Mouse (Mus musculus) small intestine, adult 2 months (tissue): ENCODE data around the gene Ttpal.

Experiments used
- CTCF ChIP-seq: fragments of 200-500 bp; IDR thresholded peaks from 2 replicates; pipeline ENCODE4 v1.5.1; 2012; ENCODE audit warnings: low read depth, mild to moderate bottlenecking, control low read depth, inconsistent platforms, low read length, moderate library complexity, mixed read lengths; ENCODE audit not compliant: insufficient replicate concordance, insufficient read length; ENCODE audit errors: extremely low read depth
- POLR2A ChIP-seq: fragments of 200-500 bp; IDR thresholded peaks from 2 replicates; pipeline ENCODE4 v1.6.1; 2012; ENCODE audit warnings: low read depth, mild to moderate bottlenecking, control low read depth, inconsistent platforms, low read length, moderate library complexity

DNA sequence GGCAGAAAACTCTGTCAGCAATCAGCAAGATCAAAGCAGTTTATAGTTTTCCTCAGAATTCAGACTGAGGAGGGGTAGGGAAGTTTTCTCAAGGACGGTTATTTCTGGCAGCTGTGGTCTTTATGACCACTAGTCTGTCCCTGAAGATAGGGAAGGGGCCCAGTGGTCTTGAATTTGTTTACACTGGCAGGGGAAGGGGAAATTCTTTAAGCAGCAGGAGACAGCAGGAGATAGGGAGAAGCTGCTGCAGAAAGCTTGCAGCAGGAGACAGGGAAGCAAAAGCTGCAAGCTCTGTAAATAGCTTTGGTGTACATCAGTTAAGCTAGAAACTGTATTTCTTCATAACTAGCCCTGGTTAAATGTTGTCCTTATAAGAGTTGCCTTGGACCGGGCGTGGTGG is 39.6 kb downstream of the Ttpal start:
- TF ChIP-seq POLR2A: no peak
- no peak for TF ChIP-seq CTCF
